Mouse (Mus musculus): ENCODE measurements around the gene Bcl2l13.

GRCm38 (mm10) chr6:120913783-120914182 is 77.8 kb downstream of the Bcl2l13 start:
- no peak for TF ChIP-seq CTCF (conservative IDR thresholded peaks at IDR 0.05; ENCODE audit: low read length)
- TF ChIP-seq NANOG (IDR thresholded peaks at IDR 0.05; ENCODE audit: borderline replicate concordance, low read length): no peak

Measured in E14TG2a.4 (cell line).